Mouse (Mus musculus) stomach, embryonic 15.5 days (tissue): ENCODE results near the gene Acvr2a. TPM values are rescaled to one million over a fixed set of nuclear protein-coding genes. Genes with fewer than 3 reads are reported as not detected.
"Not testable (repeated sequence)": the region's sequence is repeated elsewhere in the genome, so short reads cannot be mapped to it uniquely, and the experiment has no call there.

ENCODE experiments used
- ATAC-seq: fragments of 200-750 bp; cut with Nextera tagmentation; 2 replicates; pipeline ENCODE4 v1.8.0; 2017; ENCODE audit warnings: low read depth, moderate number of reproducible peaks, moderate TSS enrichment; ENCODE audit not compliant: insufficient read depth, low FRiP score
- H3K27ac ChIP-seq: fragments of 300-500 bp; sonication (generic); 2 replicates; pipeline ENCODE4 v1.5.1; 2015; ENCODE audit warnings: mild to moderate bottlenecking, inconsistent platforms
- H3K27me3 ChIP-seq: fragments of 300-500 bp; sonication (generic); replicated peaks from 2 replicates; pipeline ENCODE4 v1.6.1; 2015; ENCODE audit warnings: inconsistent platforms
- H3K36me3 ChIP-seq: fragments of 300-500 bp; sonication (generic); 2 replicates; pipeline ENCODE4 v1.6.1; 2015; ENCODE audit warnings: inconsistent platforms
- H3K4me1 ChIP-seq: fragments of 300-500 bp; sonication (generic); 2 replicates; pipeline ENCODE4 v1.6.1; 2015; ENCODE audit warnings: inconsistent platforms
- H3K4me2 ChIP-seq: fragments of 300-500 bp; sonication (generic); 2 replicates; pipeline ENCODE4 v1.6.1; 2015; ENCODE audit warnings: mild to moderate bottlenecking, inconsistent platforms
- H3K4me3 ChIP-seq: fragments of 300-500 bp; sonication (generic); replicated peaks from 2 replicates; pipeline ENCODE4 v1.5.1; 2015; ENCODE audit warnings: inconsistent platforms
- H3K9ac ChIP-seq: fragments of 300-500 bp; sonication (generic); 2 replicates; pipeline ENCODE4 v1.6.1; 2015; ENCODE audit warnings: inconsistent platforms
- H3K9me3 ChIP-seq: fragments of 300-500 bp; sonication (generic); 2 replicates; pipeline ENCODE4 v1.6.1; 2016; ENCODE audit warnings: inconsistent platforms
- WGBS: fragments of 180-500 bp; shearing (Covaris S2); methylation state at CpG from one replicate; pipeline ENCODE4 v1.1.7; 2015; 5-methylcytosine and 5-hydroxymethylcytosine counted together
- polyA plus RNA-seq: library from polyadenylated mRNA; unstranded; fragments of >200 nt; fragmentation: Nextera tagmentation; extraction: Ambion mirVana; gene quantifications from 2 replicates; pipeline ENCODE4 v1.2.1, GENCODE M21; 2015

Acvr2a gene
- polyA plus RNA-seq, 1 experiment from 2014 or later = 13.5 TPM

DNA sequence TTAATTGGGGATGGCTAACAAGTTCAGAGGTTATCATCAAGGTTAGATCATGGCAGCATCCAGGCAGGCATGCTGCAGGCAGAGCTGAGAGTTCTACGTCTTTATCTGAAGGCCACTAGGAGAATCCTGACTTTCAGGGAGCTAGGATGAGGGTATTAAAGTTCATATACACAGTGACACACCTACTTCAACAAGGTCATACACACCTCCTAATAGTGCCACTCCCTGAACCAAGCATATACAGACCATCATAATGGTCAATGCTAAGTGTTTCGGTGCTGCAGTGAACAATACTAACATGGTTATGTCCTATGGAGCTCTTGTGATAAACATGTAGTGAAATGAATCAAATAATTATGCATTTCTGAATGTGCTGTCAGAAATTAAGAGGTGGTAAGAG, 12.0 kb downstream of the Acvr2a start:
- ATAC-seq = no peak
- Histone ChIP-seq H3K4me3 (no peak overlapping the region), H3K9ac (no peak overlapping the region), H3K4me2 (no peak overlapping the region), H3K4me1 (0 out of 2 replicates have a peak, but pooled peaks cover 3% of the 10 kb centered on the region), H3K9me3 (no peaks in the 10 kb centered on the region), H3K36me3 (no peaks in the 10 kb centered on the region), H3K27ac (no peak overlapping the region), H3K27me3 (no peaks in the 10 kb centered on the region)
- WGBS = 81% methylated on average over 2 of the region's 2 CpGs

GRCm38 (mm10) chr2:48826380-48826779, 12.5 kb downstream of the Acvr2a start:
- no peak overlapping the region for H3K27ac ChIP-seq

GRCm38 (mm10) chr2:48830492-48830891, 16.6 kb downstream of the Acvr2a start:
- H3K4me2 ChIP-seq = no peak overlapping the region
- WGBS = 85% methylated on average over 2 of the region's 2 CpGs

More at GRCm38 (mm10) chr2:48826380-48826779, 12.5 kb downstream of the Acvr2a start:
- Histone ChIP-seq H3K4me1 (0 out of 2 replicates have a peak, but pooled peaks cover 3% of the 10 kb centered on the region), H3K27me3 (no peaks in the 10 kb centered on the region), H3K36me3 (no peaks in the 10 kb centered on the region), H3K4me3 (no peak overlapping the region), H3K9me3 (no peaks in the 10 kb centered on the region), H3K9ac (no peak overlapping the region), H3K4me2 (no peak overlapping the region)
- ATAC-seq = no peak

GRCm38 (mm10) chr2:48832305-48832704, 18.4 kb downstream of the Acvr2a start:
- no peak overlapping the region for H3K4me3 ChIP-seq
- H3K9ac ChIP-seq = no peak overlapping the region
- ATAC-seq = no peak
- 72% methylated on average over 5 of the region's 5 CpGs for WGBS
- 0 out of 2 replicates have a peak, but pooled peaks cover 3% of the 10 kb centered on the region for H3K4me1 ChIP-seq
- H3K36me3 ChIP-seq = no peaks in the 10 kb centered on the region
- H3K27me3 ChIP-seq = no peaks in the 10 kb centered on the region
- H3K4me2 ChIP-seq = no peak overlapping the region
- H3K27ac ChIP-seq = no peak overlapping the region
- no peaks in the 10 kb centered on the region for H3K9me3 ChIP-seq

More at GRCm38 (mm10) chr2:48830492-48830891, 16.6 kb downstream of the Acvr2a start:
- H3K4me3 ChIP-seq = no peak overlapping the region
- no peak overlapping the region for H3K9ac ChIP-seq
- H3K9me3 ChIP-seq = no peaks in the 10 kb centered on the region
- no peak for ATAC-seq
- no peaks in the 10 kb centered on the region for H3K27me3 ChIP-seq
- H3K4me1 ChIP-seq = 0 out of 2 replicates have a peak, but pooled peaks cover 3% of the 10 kb centered on the region
- no peaks in the 10 kb centered on the region for H3K36me3 ChIP-seq
- H3K27ac ChIP-seq = no peak overlapping the region

GRCm38 (mm10) chr2:48833884-48834450, 20.1 kb downstream of the Acvr2a start:
- no peak overlapping the region for H3K4me2 ChIP-seq
- no peaks in the 10 kb centered on the region for H3K27me3 ChIP-seq
- 67% methylated on average over 3 of the region's 3 CpGs for WGBS
- 0 out of 2 replicates have a peak, but pooled peaks cover 3% of the 10 kb centered on the region for H3K4me1 ChIP-seq
- no peak overlapping the region for H3K4me3 ChIP-seq
- no peak overlapping the region for H3K9ac ChIP-seq
- H3K36me3 ChIP-seq = no peaks in the 10 kb centered on the region
- no peaks in the 10 kb centered on the region for H3K9me3 ChIP-seq
- ATAC-seq = no peak
- no peak overlapping the region for H3K27ac ChIP-seq

- Histone ChIP-seq H3K4me3 (no peak overlapping the region), H3K9ac (no peak overlapping the region), H3K4me1 (no peaks in the 10 kb centered on the region), H3K27ac (no peak overlapping the region), H3K36me3 (no peaks in the 10 kb centered on the region), H3K9me3 (no peaks in the 10 kb centered on the region), H3K27me3 (no peaks in the 10 kb centered on the region), H3K4me2 (no peak overlapping the region)
- ATAC-seq = no peak
- 79% methylated on average over 3 of the region's 3 CpGs for WGBS
These were observed 27.9 kb downstream of the Acvr2a start for GRCm38 (mm10) chr2:48841611-48842470.

GRCm38 (mm10) chr2:48846689-48847398, 32.9 kb downstream of the Acvr2a start:
- WGBS = 35% methylated on average over 2 of the region's 2 CpGs
- ATAC-seq = no peak
- Histone ChIP-seq H3K27ac (no peak overlapping the region), H3K4me1 (no peaks in the 10 kb centered on the region), H3K4me2 (no peak overlapping the region), H3K9me3 (no peaks in the 10 kb centered on the region), H3K36me3 (no peaks in the 10 kb centered on the region), H3K4me3 (no peak overlapping the region), H3K27me3 (no peaks in the 10 kb centered on the region), H3K9ac (no peak overlapping the region)

DNA sequence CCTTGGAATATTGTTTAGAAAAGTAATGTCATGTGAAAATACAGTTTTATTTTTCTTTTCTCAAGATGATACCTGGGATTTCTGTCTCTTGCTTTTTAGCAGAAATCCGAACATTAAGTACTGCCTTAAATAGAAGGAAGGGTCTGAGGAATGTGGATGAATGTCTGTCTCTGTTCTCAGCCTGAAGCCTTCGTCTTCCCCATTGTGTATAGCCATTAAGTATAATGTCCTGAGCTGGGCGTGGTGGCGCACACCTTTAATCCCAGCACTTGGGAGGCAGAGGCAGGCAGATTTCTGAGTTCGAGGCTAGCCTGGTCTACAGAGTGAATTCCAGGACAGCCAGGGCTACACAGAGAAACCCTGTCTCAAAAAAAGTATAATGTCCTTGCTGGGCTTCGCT, 51.7 kb downstream of the Acvr2a start:
- not testable (repeated sequence) for H3K4me3 ChIP-seq, ATAC-seq, H3K36me3 ChIP-seq, H3K9ac ChIP-seq, H3K27me3 ChIP-seq, H3K4me1 ChIP-seq, H3K9me3 ChIP-seq, H3K27ac ChIP-seq, H3K4me2 ChIP-seq
- 92% methylated on average over 6 of the region's 6 CpGs for whole genome bisulfite sequencing

DNA sequence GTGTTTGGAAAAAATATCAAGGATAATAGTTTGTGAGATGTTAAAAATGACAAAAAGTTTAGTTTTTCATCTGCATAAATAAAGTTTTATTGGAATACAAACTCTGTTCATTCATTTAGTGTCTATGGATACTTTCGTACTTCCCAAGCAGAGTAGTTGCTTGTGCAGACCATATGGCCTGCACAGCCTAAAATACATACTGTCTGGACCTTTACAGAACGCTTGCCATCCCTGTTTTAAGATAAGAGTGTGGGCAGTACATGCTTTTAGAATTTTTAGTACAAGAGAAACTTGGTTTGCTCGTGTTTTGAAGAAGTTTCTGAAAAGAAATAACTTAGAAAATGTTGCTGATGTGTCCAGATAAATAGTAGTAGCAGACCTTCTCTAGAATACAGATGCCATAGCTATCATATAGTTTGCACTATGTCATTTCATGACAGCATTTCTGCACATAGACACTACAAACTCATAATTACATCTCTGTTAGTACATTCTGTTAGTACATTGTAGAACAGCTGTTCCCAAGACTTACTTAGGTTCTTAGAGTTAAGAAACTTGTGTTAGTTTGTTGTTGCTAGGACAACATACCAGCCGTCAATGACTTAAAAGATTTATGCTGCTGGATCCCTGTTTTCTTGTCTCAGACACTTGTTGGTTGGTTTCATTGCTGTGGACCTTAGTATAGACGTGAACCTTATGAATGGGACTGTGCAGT, 54.4 kb downstream of the Acvr2a start:
- Histone ChIP-seq H3K9me3 (no peaks in the 10 kb centered on the region), H3K4me2 (no peak overlapping the region), H3K4me1 (no peaks in the 10 kb centered on the region), H3K4me3 (no peak overlapping the region), H3K27me3 (no peaks in the 10 kb centered on the region), H3K27ac (no peak overlapping the region), H3K36me3 (no peaks in the 10 kb centered on the region), H3K9ac (no peak overlapping the region)
- ATAC-seq = no peak
- WGBS = 72% methylated on average over 5 of the region's 5 CpGs

GRCm38 (mm10) chr2:48885945-48886344, 72.0 kb downstream of the Acvr2a start:
- Histone ChIP-seq H3K4me2 (no peak overlapping the region), H3K9ac (no peak overlapping the region), H3K27ac (no peak overlapping the region), H3K4me3 (no peak overlapping the region), H3K27me3 (no peaks in the 10 kb centered on the region), H3K4me1 (no peaks in the 10 kb centered on the region), H3K9me3 (no peaks in the 10 kb centered on the region), H3K36me3 (no peaks in the 10 kb centered on the region)
- no peak for ATAC-seq

DNA sequence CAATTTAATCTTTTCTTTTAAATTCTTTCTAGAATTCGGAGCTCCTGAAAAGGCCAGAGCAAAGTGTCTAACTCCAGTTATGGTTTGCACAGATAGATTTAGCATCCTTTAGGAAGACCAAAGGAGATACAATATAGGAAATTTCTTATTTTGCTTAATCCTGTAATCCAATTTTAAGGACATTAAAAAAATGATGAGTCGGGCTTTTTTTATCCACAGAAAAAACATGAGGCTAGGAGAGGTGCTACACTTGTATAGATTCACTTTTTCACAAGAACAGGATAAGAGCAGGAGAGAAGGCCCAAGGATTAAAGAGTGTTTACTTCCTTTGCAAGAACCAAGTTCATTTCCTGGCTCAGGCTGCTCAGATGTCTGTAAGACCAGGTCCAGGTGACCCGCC, 81.3 kb downstream of the Acvr2a start:
- no peak overlapping the region for H3K27ac ChIP-seq
- no peaks in the 10 kb centered on the region for H3K27me3 ChIP-seq
- H3K4me1 ChIP-seq = no peaks in the 10 kb centered on the region
- peaks cover 3% of the 10 kb centered on the region; the same call in 1 of the 2 replicates for H3K36me3 ChIP-seq
- 92% methylated on average over 3 of the region's 3 CpGs for WGBS
- no peaks in the 10 kb centered on the region for H3K9me3 ChIP-seq
- no peak overlapping the region for H3K9ac ChIP-seq
- no peak overlapping the region for H3K4me3 ChIP-seq
- no peak overlapping the region for H3K4me2 ChIP-seq
- ATAC-seq = no peak
